Mouse (Mus musculus) embryonic facial prominence, embryonic 15.5 days (tissue): ENCODE results near the gene Gm38392. TPM values are rescaled to one million over a fixed set of nuclear protein-coding genes. Genes with fewer than 3 reads are reported as not detected.

ENCODE experiments used
- ATAC-seq: fragments of 200-750 bp; cut with Nextera tagmentation; 2 replicates; pipeline ENCODE4 v1.8.0; 2017; ENCODE audit warnings: low read depth, moderate TSS enrichment; ENCODE audit not compliant: insufficient number of reproducible peaks, low FRiP score, low TSS enrichment
- H3K27ac ChIP-seq: fragments of 300-500 bp; sonication (generic); replicated peaks from 2 replicates; pipeline ENCODE4 v1.5.1; 2015; ENCODE audit warnings: mild to moderate bottlenecking, inconsistent platforms
- H3K27me3 ChIP-seq: fragments of 300-500 bp; sonication (generic); 2 replicates; pipeline ENCODE4 v1.6.1; 2015; ENCODE audit warnings: inconsistent platforms
- H3K36me3 ChIP-seq: fragments of 300-500 bp; sonication (generic); 2 replicates; pipeline ENCODE4 v1.6.1; 2015; ENCODE audit warnings: mild to moderate bottlenecking, inconsistent platforms
- H3K4me1 ChIP-seq: fragments of 300-500 bp; sonication (generic); 2 replicates; pipeline ENCODE4 v1.6.1; 2015; ENCODE audit warnings: inconsistent platforms
- H3K4me2 ChIP-seq: fragments of 300-500 bp; sonication (generic); replicated peaks from 2 replicates; pipeline ENCODE4 v1.6.1; 2015; ENCODE audit warnings: mild to moderate bottlenecking, inconsistent platforms
- H3K4me3 ChIP-seq: fragments of 300-500 bp; sonication (generic); replicated peaks from 2 replicates; pipeline ENCODE4 v1.5.1; 2015; ENCODE audit warnings: mild to moderate bottlenecking, inconsistent platforms
- H3K9ac ChIP-seq: fragments of 300-500 bp; sonication (generic); 2 replicates; pipeline ENCODE4 v1.6.1; 2015; ENCODE audit warnings: inconsistent platforms
- H3K9me3 ChIP-seq: fragments of 300-500 bp; sonication (generic); replicated peaks from 2 replicates; pipeline ENCODE4 v1.6.1; 2016; ENCODE audit warnings: inconsistent platforms
- WGBS: fragments of 180-500 bp; shearing (Covaris S2); methylation state at CpG from one replicate; pipeline ENCODE4 v1.1.7; 2015; 5-methylcytosine and 5-hydroxymethylcytosine counted together
- polyA plus RNA-seq: library from polyadenylated mRNA; unstranded; fragments of >200 nt; fragmentation: Nextera tagmentation; extraction: Ambion mirVana; gene quantifications from 2 replicates; pipeline ENCODE4 v1.2.1, GENCODE M21; 2015

Gm38392 gene
- polyA plus RNA-seq, 1 experiment from 2014 or later = 0.60 TPM

- no peaks in the 10 kb centered on the region for H3K9me3 ChIP-seq
- no peak overlapping the region for H3K9ac ChIP-seq
- H3K4me2 ChIP-seq = no peak overlapping the region
- no peak for ATAC-seq
- WGBS = 43% methylated on average over 8 of the region's 8 CpGs
- no peaks in the 10 kb centered on the region for H3K4me1 ChIP-seq
- H3K27me3 ChIP-seq = peaks cover 76% of the 10 kb centered on the region
- H3K36me3 ChIP-seq = no peaks in the 10 kb centered on the region
- H3K4me3 ChIP-seq = no peak overlapping the region
- no peak overlapping the region for H3K27ac ChIP-seq
Measured at GRCm38 (mm10) chr3:88234041-88234440, 53.0 kb downstream of the Gm38392 start.

GRCm38 (mm10) chr3:88232851-88233649, 54.0 kb downstream of the Gm38392 start:
- no peaks in the 10 kb centered on the region for H3K4me1 ChIP-seq
- no peak overlapping the region for H3K9ac ChIP-seq
- no peak overlapping the region for H3K4me2 ChIP-seq
- ATAC-seq = no peak
- no peak overlapping the region for H3K4me3 ChIP-seq
- H3K36me3 ChIP-seq = no peaks in the 10 kb centered on the region
- peaks cover 70% of the 10 kb centered on the region for H3K27me3 ChIP-seq
- H3K27ac ChIP-seq = no peak overlapping the region
- WGBS = 24% methylated on average over 7 of the region's 7 CpGs
- no peaks in the 10 kb centered on the region for H3K9me3 ChIP-seq

GRCm38 (mm10) chr3:88232301-88232702, 54.7 kb downstream of the Gm38392 start:
- ATAC-seq = no peak
- H3K36me3 ChIP-seq = no peaks in the 10 kb centered on the region
- no peak overlapping the region for H3K4me3 ChIP-seq
- H3K4me1 ChIP-seq = no peaks in the 10 kb centered on the region
- H3K27me3 ChIP-seq = peaks cover 63% of the 10 kb centered on the region
- no peaks in the 10 kb centered on the region for H3K9me3 ChIP-seq
- no peak overlapping the region for H3K4me2 ChIP-seq
- H3K27ac ChIP-seq = no peak overlapping the region
- no peak overlapping the region for H3K9ac ChIP-seq
- WGBS = 40% methylated on average over 7 of the region's 7 CpGs

- no peaks in the 10 kb centered on the region for H3K4me1 ChIP-seq
- 30% methylated on average over 1 of the region's 1 CpGs for WGBS
- no peak overlapping the region for H3K4me2 ChIP-seq
- H3K27me3 ChIP-seq = peaks cover 51% of the 10 kb centered on the region
- H3K9me3 ChIP-seq = no peaks in the 10 kb centered on the region
- H3K36me3 ChIP-seq = no peaks in the 10 kb centered on the region
- H3K4me3 ChIP-seq = no peak overlapping the region
- no peak overlapping the region for H3K9ac ChIP-seq
- no peak for ATAC-seq
- H3K27ac ChIP-seq = no peak overlapping the region
Measured at GRCm38 (mm10) chr3:88231061-88231641, 55.9 kb downstream of the Gm38392 start.

GRCm38 (mm10) chr3:88230262-88231047, 56.6 kb downstream of the Gm38392 start:
- no peaks in the 10 kb centered on the region for H3K36me3 ChIP-seq
- no peaks in the 10 kb centered on the region for H3K9me3 ChIP-seq
- peaks cover 50% of the 10 kb centered on the region for H3K27me3 ChIP-seq
- no peak overlapping the region for H3K4me3 ChIP-seq
- no peak overlapping the region for H3K27ac ChIP-seq
- 39% methylated on average over 17 of the region's 17 CpGs for WGBS
- H3K4me1 ChIP-seq = no peaks in the 10 kb centered on the region
- H3K4me2 ChIP-seq = no peak overlapping the region
- no peak for ATAC-seq
- no peak overlapping the region for H3K9ac ChIP-seq

GRCm38 (mm10) chr3:88229526-88229925, 57.5 kb downstream of the Gm38392 start:
- no peak overlapping the region for H3K4me2 ChIP-seq
- H3K36me3 ChIP-seq = no peaks in the 10 kb centered on the region
- H3K9ac ChIP-seq = no peak overlapping the region
- no peaks in the 10 kb centered on the region for H3K9me3 ChIP-seq
- peaks cover 54% of the 10 kb centered on the region for H3K27me3 ChIP-seq
- no peak overlapping the region for H3K4me3 ChIP-seq
- H3K4me1 ChIP-seq = no peaks in the 10 kb centered on the region
- no peak overlapping the region for H3K27ac ChIP-seq
- WGBS = 61% methylated on average over 6 of the region's 6 CpGs
- ATAC-seq = no peak

GRCm38 (mm10) chr3:88228906-88229305, 58.1 kb downstream of the Gm38392 start:
- WGBS = 37% methylated on average over 4 of the region's 4 CpGs
- Histone ChIP-seq H3K27me3 (peaks cover 58% of the 10 kb centered on the region), H3K9me3 (no peaks in the 10 kb centered on the region), H3K9ac (no peak overlapping the region), H3K4me1 (no peaks in the 10 kb centered on the region), H3K4me3 (no peak overlapping the region), H3K4me2 (no peak overlapping the region), H3K36me3 (no peaks in the 10 kb centered on the region), H3K27ac (no peak overlapping the region)
- no peak for ATAC-seq

GRCm38 (mm10) chr3:88227976-88228375, 59.0 kb downstream of the Gm38392 start:
- H3K9ac ChIP-seq = no peak overlapping the region
- no peak overlapping the region for H3K4me3 ChIP-seq
- no peaks in the 10 kb centered on the region for H3K4me1 ChIP-seq
- 63% methylated on average over 6 of the region's 6 CpGs for whole genome bisulfite sequencing
- no peak overlapping the region for H3K27ac ChIP-seq
- ATAC-seq = no peak
- peaks cover 56% of the 10 kb centered on the region for H3K27me3 ChIP-seq
- no peaks in the 10 kb centered on the region for H3K36me3 ChIP-seq
- H3K9me3 ChIP-seq = no peaks in the 10 kb centered on the region
- H3K4me2 ChIP-seq = no peak overlapping the region

- peaks cover 62% of the 10 kb centered on the region for H3K27me3 ChIP-seq
Measured at GRCm38 (mm10) chr3:88227260-88227659, 59.8 kb downstream of the Gm38392 start.

GRCm38 (mm10) chr3:88226101-88226845, 60.7 kb downstream of the Gm38392 start:
- H3K9ac ChIP-seq = no peak overlapping the region
- 77% methylated on average over 10 of the region's 10 CpGs for WGBS
- no peaks in the 10 kb centered on the region for H3K4me1 ChIP-seq
- H3K36me3 ChIP-seq = no peaks in the 10 kb centered on the region
- peaks cover 72% of the 10 kb centered on the region for H3K27me3 ChIP-seq
- H3K4me2 ChIP-seq = no peak overlapping the region
- no peak overlapping the region for H3K27ac ChIP-seq
- H3K4me3 ChIP-seq = no peak overlapping the region
- H3K9me3 ChIP-seq = no peaks in the 10 kb centered on the region
- no peak for ATAC-seq

More at GRCm38 (mm10) chr3:88227260-88227659, 59.8 kb downstream of the Gm38392 start:
- no peak overlapping the region for H3K4me2 ChIP-seq
- H3K9ac ChIP-seq = no peak overlapping the region
- ATAC-seq = no peak
- H3K27ac ChIP-seq = no peak overlapping the region
- no peaks in the 10 kb centered on the region for H3K9me3 ChIP-seq
- 39% methylated on average over 4 of the region's 4 CpGs for WGBS
- H3K4me3 ChIP-seq = no peak overlapping the region
- no peaks in the 10 kb centered on the region for H3K36me3 ChIP-seq
- H3K4me1 ChIP-seq = no peaks in the 10 kb centered on the region

GRCm38 (mm10) chr3:88224929-88225328, 62.1 kb downstream of the Gm38392 start:
- 48% methylated on average over 2 of the region's 2 CpGs for WGBS
- Histone ChIP-seq H3K4me3 (no peak overlapping the region), H3K9me3 (no peaks in the 10 kb centered on the region), H3K4me2 (no peak overlapping the region), H3K27ac (no peak overlapping the region), H3K27me3 (peaks cover 72% of the 10 kb centered on the region), H3K4me1 (no peaks in the 10 kb centered on the region), H3K9ac (no peak overlapping the region), H3K36me3 (no peaks in the 10 kb centered on the region)
- no peak for ATAC-seq
